Comparison of ENCODE assay signal across 7 mouse cellular contexts in genomic region chr13:63260753-63261631, GRCm38 (mm10).
DNase-seq lines count a peak whose midpoint lies in the region; ATAC-seq and TF ChIP-seq lines count a peak whose summit lies in the region.

No protein-coding gene starts in this region.

- no peaks in the 10 kb centered on the region for H3K27me3 ChIP-seq in lung, embryonic 15.5 days
- H3K27me3 ChIP-seq in forebrain, embryonic 10.5 days (ENCODE audit: poor library complexity, severe bottlenecking), result peaks cover 4% of the 10 kb centered on the region; the same call in 1 of the 2 replicates
- no peaks in the 10 kb centered on the region for H3K27me3 ChIP-seq in midbrain, postnatal 0 days (ENCODE audit: insufficient read depth, low read length)

- TF ChIP-seq CTCF in midbrain, postnatal 0 days (IDR thresholded peaks at IDR 0.05), result no peak

- peaks cover 17% of the 10 kb centered on the region; the same call in 1 of the 2 replicates for H3K36me3 ChIP-seq in lung, embryonic 15.5 days
- peaks cover 17% of the 10 kb centered on the region for H3K36me3 ChIP-seq in forebrain, embryonic 10.5 days (replicated peaks)
- no peaks in the 10 kb centered on the region for H3K36me3 ChIP-seq in midbrain, postnatal 0 days (ENCODE audit: insufficient read depth, low read length)

- no peak overlapping the region for H3K4me3 ChIP-seq in lung, embryonic 15.5 days
- no peak overlapping the region for H3K4me3 ChIP-seq in forebrain, embryonic 10.5 days
- H3K4me3 ChIP-seq in midbrain, postnatal 0 days (ENCODE audit: low read depth, low read length), result no peak overlapping the region

- no peak overlapping the region for H3K9ac ChIP-seq in lung, embryonic 15.5 days
- H3K9ac ChIP-seq in midbrain, postnatal 0 days (replicated peaks; ENCODE audit: low read length, poor library complexity, severe bottlenecking), result no peak overlapping the region

- H3K9me3 ChIP-seq in lung, embryonic 15.5 days, result no peaks in the 10 kb centered on the region
- no peaks in the 10 kb centered on the region for H3K9me3 ChIP-seq in forebrain, embryonic 10.5 days
- no peaks in the 10 kb centered on the region for H3K9me3 ChIP-seq in midbrain, postnatal 0 days (ENCODE audit: low read length)

- ATAC-seq in lung, embryonic 15.5 days (ENCODE audit: borderline replicate concordance, extremely low read depth, low FRiP score, low TSS enrichment), result no peak
- peak; percentile 74 for ATAC-seq in midbrain, postnatal 0 days (ENCODE audit: low FRiP score)
- no peak for ATAC-seq in monocyte, adult 5-6 weeks (replicated peaks; ENCODE audit: insufficient number of reproducible peaks, low FRiP score, low TSS enrichment, poor library complexity, severe bottlenecking)

- no peak for DNase-seq in lung, postnatal 25 days (ENCODE audit: low spot score)
- no peak for DNase-seq in forebrain, embryonic 10.5 days (ENCODE audit: extremely low spot score, low spot score)
- DNase-seq in induced T-regulatory cell, adult 2 months (ENCODE audit: low read depth), result peak; percentile 76
- DNase-seq in midbrain, postnatal 0 days (ENCODE audit: low spot score), result peak; percentile 86
- no peak for DNase-seq in c-Kit-positive CD71-positive TER-119-positive erythroid progenitor cells, embryonic 14.5 days (ENCODE audit: low spot score)

- 54% methylated on average over 18 of the region's 18 CpGs for WGBS in lung, embryonic 15.5 days
- 82% methylated on average over 18 of the region's 18 CpGs for WGBS in forebrain, embryonic 10.5 days
- WGBS in midbrain, postnatal 0 days, result 58% methylated on average over 18 of the region's 18 CpGs

- H3K4me2 ChIP-seq in lung, embryonic 15.5 days, result no peak overlapping the region
- no peak overlapping the region for H3K4me2 ChIP-seq in midbrain, postnatal 0 days (ENCODE audit: low read depth, low read length, poor library complexity, severe bottlenecking)

- peak overlapping the region; percentile 15; the same call in 1 of the 2 replicates for H3K27ac ChIP-seq in lung, embryonic 15.5 days
- peak overlapping the region; percentile 70 for H3K27ac ChIP-seq in forebrain, embryonic 10.5 days
- H3K27ac ChIP-seq in midbrain, postnatal 0 days (ENCODE audit: low read depth, low read length), result no peak overlapping the region; the same call in 1 of the 2 replicates

- peaks cover 40% of the 10 kb centered on the region for H3K4me1 ChIP-seq in lung, embryonic 15.5 days
- H3K4me1 ChIP-seq in forebrain, embryonic 10.5 days, result peaks cover 46% of the 10 kb centered on the region
- H3K4me1 ChIP-seq in midbrain, postnatal 0 days (ENCODE audit: insufficient read depth, low read length), result peaks cover 9% of the 10 kb centered on the region

Comparison
In these comparisons a context has a peak if more than half of its experiments do, and no peak if none do; other contexts are left out.
1. DNase-seq: peak in induced T-regulatory cell, adult 2 months (single experiment) and midbrain, postnatal 0 days (single experiment); none in lung, postnatal 25 days (single experiment), forebrain, embryonic 10.5 days (single experiment) and c-Kit-positive CD71-positive TER-119-positive erythroid progenitor cells, embryonic 14.5 days (single experiment).